Mouse (Mus musculus): ENCODE data around the gene Trim54. TPM values are rescaled to one million over a fixed set of nuclear protein-coding genes. Genes with fewer than 3 reads are reported as not detected.

The Trim54 gene
- polyA plus RNA-seq, 1 experiment from 2014 or later, result not detected

GRCm38 (mm10) chr5:31086606-31087005 is 29.9 kb upstream of the Trim54 start:
- H3K27me3 ChIP-seq, result peaks cover 51% of the 10 kb centered on the region
- no peaks in the 10 kb centered on the region for H3K36me3 ChIP-seq
- H3K4me3 ChIP-seq, result no peak overlapping the region
- no peaks in the 10 kb centered on the region for H3K9me3 ChIP-seq
- WGBS, result 34% methylated on average over 7 of the region's 7 CpGs
- H3K9ac ChIP-seq (replicated peaks), result peak overlapping the region; percentile 20; the same call in 1 of the 2 replicates
- no peak for ATAC-seq (ENCODE audit: low FRiP score, low read depth)
- no peak overlapping the region for H3K4me2 ChIP-seq (replicated peaks)
- H3K4me1 ChIP-seq, result peaks cover 21% of the 10 kb centered on the region; the same call in 1 of the 2 replicates
- peak overlapping the region; percentile 66 for H3K27ac ChIP-seq (replicated peaks)

- ATAC-seq (ENCODE audit: low FRiP score, low read depth), result no peak
- no peak overlapping the region for H3K4me3 ChIP-seq
- H3K36me3 ChIP-seq, result no peaks in the 10 kb centered on the region
- 85% methylated on average over 2 of the region's 2 CpGs for WGBS
- H3K9me3 ChIP-seq, result no peaks in the 10 kb centered on the region
- no peak overlapping the region for H3K9ac ChIP-seq (replicated peaks)
- peaks cover 21% of the 10 kb centered on the region; the same call in 1 of the 2 replicates for H3K4me1 ChIP-seq
- H3K27me3 ChIP-seq, result peaks cover 57% of the 10 kb centered on the region
- H3K4me2 ChIP-seq (replicated peaks), result no peak overlapping the region
- H3K27ac ChIP-seq (replicated peaks), result 0 out of 2 replicates have a peak overlapping the region, but pooled peaks have one; percentile 66
Observed at GRCm38 (mm10) chr5:31087131-31087530, 29.4 kb upstream of the Trim54 start.

GRCm38 (mm10) chr5:31092231-31092975 is 24.1 kb upstream of the Trim54 start:
- Histone ChIP-seq H3K27ac (replicated peaks) (no peak overlapping the region), H3K4me3 (peak overlapping the region; percentile 53), H3K9ac (replicated peaks) (peak overlapping the region; percentile 68), H3K4me2 (replicated peaks) (peak overlapping the region; percentile 63), H3K9me3 (no peaks in the 10 kb centered on the region), H3K27me3 (peaks cover 98% of the 10 kb centered on the region), H3K36me3 (no peaks in the 10 kb centered on the region), H3K4me1 (peaks cover 36% of the 10 kb centered on the region)
- WGBS, result 2% methylated on average over 41 of the region's 53 CpGs
- ATAC-seq (ENCODE audit: low FRiP score, low read depth), result 0 out of 2 replicates have a peak, but pooled peaks have one; percentile 8

- peak overlapping the region; percentile 53 for H3K4me3 ChIP-seq
- peaks cover 99% of the 10 kb centered on the region for H3K27me3 ChIP-seq
- H3K27ac ChIP-seq (replicated peaks), result 0 out of 2 replicates have a peak overlapping the region, but pooled peaks have one; percentile 10
- peak; percentile 62 for ATAC-seq (ENCODE audit: low FRiP score, low read depth)
- peaks cover 36% of the 10 kb centered on the region for H3K4me1 ChIP-seq
- peak overlapping the region; percentile 63 for H3K4me2 ChIP-seq (replicated peaks)
- under 1% methylated on average over 51 of the region's 54 CpGs for WGBS
- no peaks in the 10 kb centered on the region for H3K9me3 ChIP-seq
- H3K9ac ChIP-seq (replicated peaks), result peak overlapping the region; percentile 68
- no peaks in the 10 kb centered on the region for H3K36me3 ChIP-seq
Observed at GRCm38 (mm10) chr5:31093151-31094041, 23.1 kb upstream of the Trim54 start.

GRCm38 (mm10) chr5:31094100-31094798 is 22.3 kb upstream of the Trim54 start:
- peak overlapping the region; percentile 63 for H3K4me2 ChIP-seq (replicated peaks)
- ATAC-seq (ENCODE audit: low FRiP score, low read depth), result no peak
- H3K36me3 ChIP-seq, result no peaks in the 10 kb centered on the region
- H3K4me1 ChIP-seq, result peaks cover 36% of the 10 kb centered on the region
- peak overlapping the region; percentile 53 for H3K4me3 ChIP-seq
- WGBS, result 2% methylated on average over 29 of the region's 29 CpGs
- no peak overlapping the region for H3K27ac ChIP-seq (replicated peaks)
- H3K27me3 ChIP-seq, result peaks cover 98% of the 10 kb centered on the region
- H3K9ac ChIP-seq (replicated peaks), result no peak overlapping the region
- H3K9me3 ChIP-seq, result no peaks in the 10 kb centered on the region

- H3K9ac ChIP-seq (replicated peaks), result no peak overlapping the region
- no peaks in the 10 kb centered on the region for H3K9me3 ChIP-seq
- H3K27me3 ChIP-seq, result peaks cover 97% of the 10 kb centered on the region
- peak; percentile 45; the same call in 1 of the 2 replicates for ATAC-seq (ENCODE audit: low FRiP score, low read depth)
- H3K27ac ChIP-seq (replicated peaks), result no peak overlapping the region
- WGBS, result under 1% methylated on average over 59 of the region's 59 CpGs
- peaks cover 36% of the 10 kb centered on the region for H3K4me1 ChIP-seq
- H3K4me2 ChIP-seq (replicated peaks), result peak overlapping the region; percentile 63
- H3K36me3 ChIP-seq, result no peaks in the 10 kb centered on the region
- H3K4me3 ChIP-seq, result peak overlapping the region; percentile 53
Observed at GRCm38 (mm10) chr5:31094799-31095691, 21.5 kb upstream of the Trim54 start.

GRCm38 (mm10) chr5:31095711-31096480 is 20.6 kb upstream of the Trim54 start:
- Histone ChIP-seq H3K36me3 (no peaks in the 10 kb centered on the region), H3K9ac (replicated peaks) (no peak overlapping the region), H3K4me1 (peaks cover 36% of the 10 kb centered on the region), H3K9me3 (no peaks in the 10 kb centered on the region), H3K27me3 (peaks cover 88% of the 10 kb centered on the region), H3K27ac (replicated peaks) (no peak overlapping the region), H3K4me3 (no peak overlapping the region; the same call in 1 of the 2 replicates), H3K4me2 (replicated peaks) (peak overlapping the region; percentile 63)
- ATAC-seq (ENCODE audit: low FRiP score, low read depth), result no peak
- WGBS, result 24% methylated on average over 11 of the region's 11 CpGs

GRCm38 (mm10) chr5:31105814-31106335 is 10.6 kb upstream of the Trim54 start, which contains the start of gene Dnajc5g:
TSS of gene Dnajc5g (plus strand) at chr5:31106285.
- no peak within 1 kb of the TSS for H3K4me3 ChIP-seq
- no peak within 1 kb of the TSS for H3K9ac ChIP-seq (replicated peaks)
- H3K36me3 ChIP-seq, result no peaks in the 10 kb centered on the region
- no peaks in the 10 kb centered on the region; the same call in 1 of the 2 replicates for H3K27me3 ChIP-seq
- no peaks in the 10 kb centered on the region for H3K9me3 ChIP-seq
- H3K27ac ChIP-seq (replicated peaks), result no peak within 1 kb of the TSS
- 82% methylated on average over 9 of the region's 9 CpGs for WGBS
- ATAC-seq (ENCODE audit: low FRiP score, low read depth), result no peak
- no peak within 1 kb of the TSS for H3K4me2 ChIP-seq (replicated peaks)
- no peaks in the 10 kb centered on the region for H3K4me1 ChIP-seq

GRCm38 (mm10) chr5:31108000-31108490 is 8.5 kb upstream of the Trim54 start, which contains the start of gene Slc30a3:
TSS of gene Slc30a3 (minus strand) at chr5:31108237.
- H3K4me2 ChIP-seq (replicated peaks), result no peak within 1 kb of the TSS
- no peak within 1 kb of the TSS for H3K9ac ChIP-seq (replicated peaks)
- 90% methylated on average over 18 of the region's 18 CpGs for WGBS
- H3K9me3 ChIP-seq, result no peaks in the 10 kb centered on the region
- H3K4me3 ChIP-seq, result no peak within 1 kb of the TSS
- no peak for ATAC-seq (ENCODE audit: low FRiP score, low read depth)
- H3K27me3 ChIP-seq, result no peaks in the 10 kb centered on the region; the same call in 1 of the 2 replicates
- no peak within 1 kb of the TSS for H3K27ac ChIP-seq (replicated peaks)
- no peaks in the 10 kb centered on the region for H3K36me3 ChIP-seq
- H3K4me1 ChIP-seq, result no peaks in the 10 kb centered on the region

GRCm38 (mm10) chr5:31110781-31111180 is 5.7 kb upstream of the Trim54 start:
- Histone ChIP-seq H3K9me3 (no peaks in the 10 kb centered on the region), H3K4me3 (no peak overlapping the region), H3K9ac (replicated peaks) (no peak overlapping the region), H3K4me2 (replicated peaks) (no peak overlapping the region), H3K27ac (replicated peaks) (no peak overlapping the region), H3K27me3 (no peaks in the 10 kb centered on the region), H3K36me3 (no peaks in the 10 kb centered on the region), H3K4me1 (no peaks in the 10 kb centered on the region)
- 40% methylated on average over 7 of the region's 7 CpGs for WGBS
- ATAC-seq (ENCODE audit: low FRiP score, low read depth), result no peak

Measured in midbrain, embryonic 12.5 days (tissue).